Mouse (Mus musculus) thymus, adult 2 months (tissue): ENCODE results near the gene Grik1.

Experiments
- CTCF ChIP-seq: fragments of 200-500 bp; IDR thresholded peaks from 2 replicates; pipeline ENCODE4 v1.5.1; 2012; ENCODE audit warnings: mild to moderate bottlenecking, control low read depth, low read length, moderate library complexity, borderline replicate concordance; ENCODE audit not compliant: control insufficient read depth, poor library complexity, insufficient read depth; ENCODE audit errors: extremely low read depth
- POLR2A ChIP-seq: fragments of 200-500 bp; IDR thresholded peaks from 2 replicates; pipeline ENCODE4 v1.6.1; 2012; ENCODE audit warnings: mild to moderate bottlenecking, low read length, control low read depth, moderate library complexity; ENCODE audit not compliant: control insufficient read depth, poor library complexity, insufficient read depth; ENCODE audit errors: extremely low read depth

DNA sequence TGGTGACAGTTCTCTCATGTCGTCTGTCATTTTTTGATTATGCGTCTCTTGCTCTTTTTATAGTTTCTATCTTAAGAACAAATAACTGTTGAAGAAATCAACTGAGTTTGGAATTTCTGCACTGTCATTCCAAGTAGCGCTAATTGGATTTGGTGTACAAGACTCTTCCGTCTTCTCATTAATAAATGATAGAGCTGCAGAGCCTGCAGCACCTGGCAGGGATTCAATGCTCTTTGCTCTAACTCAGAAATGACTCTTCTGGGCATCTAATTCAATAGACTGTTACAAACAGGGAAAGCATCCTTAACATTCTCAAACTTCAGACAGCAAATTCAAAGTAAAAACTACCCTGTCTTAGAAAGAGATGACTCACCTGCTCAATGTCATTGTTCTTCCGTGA is 376.3 kb downstream of the Grik1 start:
- TF ChIP-seq CTCF (no peak), POLR2A (no peak)
